Comparison of ENCODE assay signal across 19 mouse cellular contexts in the genomic region with DNA sequence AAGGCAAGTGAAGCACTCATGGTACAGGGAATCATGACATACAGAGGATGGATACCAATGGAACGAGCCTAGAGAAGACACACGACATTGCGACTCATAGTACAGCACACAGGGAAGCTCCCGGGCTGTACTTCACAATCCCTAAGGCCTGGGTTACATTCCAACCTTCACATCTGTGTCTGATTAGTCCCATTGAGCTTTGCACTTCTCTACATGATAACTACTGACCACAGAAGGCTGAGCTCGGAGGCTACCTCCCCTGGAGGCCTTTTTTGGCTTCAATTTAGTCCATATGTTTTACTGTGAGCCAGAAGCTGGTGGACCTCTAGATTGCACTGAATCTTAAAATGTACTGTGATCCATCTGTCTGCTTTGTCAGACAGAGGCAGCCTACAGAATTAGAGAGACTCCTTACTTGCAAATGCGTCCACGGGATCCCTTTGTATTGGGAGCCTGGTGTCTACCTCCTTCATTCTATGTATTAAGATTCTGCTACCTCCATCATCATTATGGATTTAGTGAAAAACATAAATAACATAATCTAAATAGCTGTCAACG. TPM values are rescaled to one million over a fixed set of nuclear protein-coding genes. Genes with fewer than 3 reads are reported as not detected.
DNase-seq lines count a peak whose midpoint lies in the region.
"Had no signal": no experiment of that assay in that cellular context is flagged by ENCODE, and none has a peak within 500 bp of the region (broad histone marks: within the 10 kb centered on the region; RNA-seq: fewer than 3 reads in every experiment).

No protein-coding gene starts in this region.

- peak; percentile 23 for DNase-seq in layer of hippocampus, adult 9-11 months
- DNase-seq in layer of hippocampus, postnatal 14 days (ENCODE audit: low spot score in 2 of 2): no peak
- peak; percentile 21 for DNase-seq in right cerebral cortex, postnatal 25 days
- DNase-seq in right cerebral cortex, postnatal 4 days: no peak
- peak; percentile 48 for DNase-seq in embryo, embryonic 10.5 days (ENCODE audit: low spot score)
- DNase-seq in telencephalon, adult 2 months (ENCODE audit: low read depth, low spot score): peak; percentile 55
- DNase-seq in spleen, postnatal 14 days (ENCODE audit: low spot score in 2 of 2): no peak
- DNase-seq in kidney, postnatal 25 days: no peak
- DNase-seq: adrenal gland, adult 2 months; adrenal gland, postnatal 36 days; cerebellum, adult 2 months; cerebellum, postnatal 25 days; gastrocnemius, postnatal 14 days; heart, postnatal 14 days; kidney, adult 2 months; retina, postnatal 1 day; thymus, adult 18-20 months; thymus, postnatal 25 days had no signal

RNA-seq across cellular contexts. Expression of a gene that starts 21.7 kb away (rescaled TPM):
- 10 to 100 TPM; 12.4 to 13.4 TPM for total RNA-seq in layer of hippocampus, postnatal 14 days (2021)
- total RNA-seq: granulocyte monocyte progenitor cell, adult 5-6 weeks; heart, postnatal 14 days had no signal

RNA-seq across cellular contexts. Expression of a gene that starts 29.9 kb away (rescaled TPM):
- total RNA-seq in layer of hippocampus, postnatal 14 days (2021): 10 to 100 TPM; 14.7 to 14.8 TPM

RNA-seq across cellular contexts. Expression of a gene that starts 37.9 kb away (rescaled TPM):
- 10 to 100 TPM; 38.1 to 44.3 TPM for total RNA-seq in layer of hippocampus, postnatal 14 days (2021)

RNA-seq across cellular contexts. Expression of a gene that starts 38.0 kb away (rescaled TPM):
- total RNA-seq in layer of hippocampus, postnatal 14 days (2021): 10 to 100 TPM; 22.9 to 23.3 TPM

RNA-seq across cellular contexts. Expression of a gene that starts 38.6 kb away (rescaled TPM):
- 10 to 100 TPM; 10.9 to 11.3 TPM for total RNA-seq in layer of hippocampus, postnatal 14 days (2021)

Comparison
In these comparisons a context has a peak if more than half of its experiments do, and no peak if none do; other contexts are left out.
1. DNase-seq: peak in layer of hippocampus, adult 9-11 months (single experiment), right cerebral cortex, postnatal 25 days (single experiment), embryo, embryonic 10.5 days (single experiment) and telencephalon, adult 2 months (single experiment); none in layer of hippocampus, postnatal 14 days (0 of 2), right cerebral cortex, postnatal 4 days (single experiment), spleen, postnatal 14 days (0 of 2) and kidney, postnatal 25 days (0 of 2).